Mouse (Mus musculus): ENCODE measurements at regions not wholly inside any gene's neighbourhood (a gene's known extent, or its start where the extent isn't known, plus 50 kb on each side); places are given as distances from the start of the nearest gene placed in this dataset.
A peak's percentile ranks its signal among the peaks of the same experiment; 100 is the strongest.

DNA sequence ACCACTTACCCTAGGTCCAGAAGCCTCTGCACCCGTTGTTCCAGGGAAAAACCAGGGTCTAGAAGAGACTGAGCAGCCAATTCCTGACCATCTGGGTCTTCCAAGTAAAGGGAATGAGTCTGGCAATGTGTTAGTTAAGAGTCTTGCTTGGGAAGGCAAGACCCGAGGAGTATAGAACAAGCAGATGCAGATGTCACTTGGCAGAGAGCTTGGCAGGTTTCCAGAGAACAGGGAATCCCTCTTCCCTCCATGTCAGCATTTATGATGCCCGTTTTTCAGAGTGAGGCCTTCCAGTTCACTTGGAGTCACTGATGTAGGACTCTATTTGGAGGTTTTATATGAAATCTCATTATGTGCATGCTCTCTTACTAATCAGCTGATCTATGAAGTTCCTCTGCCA is 231.1 kb downstream of the Bcl2 start:
- no peak for DNase-seq

DNA sequence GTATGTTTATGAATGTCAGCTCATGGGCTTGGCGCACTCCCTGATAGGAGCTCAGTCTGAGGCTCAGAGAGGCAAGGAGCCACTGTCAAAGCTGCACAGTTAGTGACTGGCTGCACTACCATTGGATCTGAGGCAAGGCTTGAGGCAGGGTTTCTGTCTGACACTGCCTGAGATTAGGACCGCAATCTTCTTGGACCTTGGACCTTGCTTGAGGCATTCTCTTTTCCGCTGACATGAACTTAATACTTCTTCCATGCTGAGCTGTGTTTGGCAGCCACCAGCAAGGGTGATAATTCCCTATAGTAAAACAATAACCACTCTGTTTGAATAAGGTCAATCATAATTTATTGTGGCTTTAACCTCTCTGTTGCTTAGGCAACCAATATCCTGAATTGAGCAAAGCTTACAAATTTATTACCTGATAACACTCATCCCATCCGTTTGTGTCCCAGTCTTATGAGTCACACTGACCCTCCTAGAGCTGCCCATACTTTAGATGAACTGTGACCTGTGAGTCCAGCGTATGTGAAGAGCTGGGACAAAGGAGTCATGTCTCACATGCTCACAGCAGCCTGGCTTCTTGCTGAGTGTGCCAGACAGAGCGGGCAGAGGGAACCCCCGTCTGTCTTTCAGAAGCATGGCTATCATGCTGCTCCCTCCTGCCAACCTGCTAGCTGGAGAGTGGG is 236.3 kb downstream of the Bcl2 start:
- DNase-seq, result peak; percentile 77

DNA sequence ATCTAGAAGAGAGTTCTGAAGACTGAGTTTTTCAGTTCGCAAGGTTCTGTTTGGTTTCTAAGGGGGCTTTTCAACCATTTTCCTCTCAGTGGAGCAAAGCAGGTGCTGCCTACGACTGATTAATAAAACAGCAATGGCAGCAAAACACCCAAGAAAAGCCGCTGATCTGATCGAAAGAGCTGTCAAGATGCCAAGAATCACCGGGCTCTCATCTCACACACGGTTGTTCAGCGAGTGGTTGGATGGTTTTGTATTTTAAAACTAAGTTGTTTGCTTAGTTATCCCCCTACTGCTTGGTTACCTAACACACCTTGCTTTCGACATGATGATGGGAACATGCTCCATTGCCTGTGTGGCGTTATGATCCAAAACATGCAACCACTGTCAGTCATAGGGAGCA is 246.1 kb downstream of the Bcl2 start:
- DNase-seq, result no peak

- DNase-seq, result no peak
These were observed 247.4 kb downstream of the Bcl2 start for GRCm38 (mm10) chr1:106466644-106467043.

DNA sequence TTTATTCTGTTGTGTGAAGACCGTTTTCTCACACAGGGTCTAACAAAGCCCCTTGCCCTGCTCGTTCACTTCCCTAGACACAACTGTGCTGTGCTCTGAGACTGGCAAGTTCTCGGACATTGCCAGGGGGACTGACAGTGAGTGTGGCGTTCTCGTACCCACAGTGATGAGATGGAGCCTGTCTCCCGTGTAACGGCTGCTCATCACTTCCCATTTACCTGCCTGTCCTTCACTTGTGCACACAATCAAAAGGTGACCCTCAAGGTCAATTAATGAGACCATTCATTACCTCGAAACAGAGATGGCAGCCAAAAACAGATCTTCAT is 248.1 kb downstream of the Bcl2 start:
- DNase-seq, result no peak

DNA sequence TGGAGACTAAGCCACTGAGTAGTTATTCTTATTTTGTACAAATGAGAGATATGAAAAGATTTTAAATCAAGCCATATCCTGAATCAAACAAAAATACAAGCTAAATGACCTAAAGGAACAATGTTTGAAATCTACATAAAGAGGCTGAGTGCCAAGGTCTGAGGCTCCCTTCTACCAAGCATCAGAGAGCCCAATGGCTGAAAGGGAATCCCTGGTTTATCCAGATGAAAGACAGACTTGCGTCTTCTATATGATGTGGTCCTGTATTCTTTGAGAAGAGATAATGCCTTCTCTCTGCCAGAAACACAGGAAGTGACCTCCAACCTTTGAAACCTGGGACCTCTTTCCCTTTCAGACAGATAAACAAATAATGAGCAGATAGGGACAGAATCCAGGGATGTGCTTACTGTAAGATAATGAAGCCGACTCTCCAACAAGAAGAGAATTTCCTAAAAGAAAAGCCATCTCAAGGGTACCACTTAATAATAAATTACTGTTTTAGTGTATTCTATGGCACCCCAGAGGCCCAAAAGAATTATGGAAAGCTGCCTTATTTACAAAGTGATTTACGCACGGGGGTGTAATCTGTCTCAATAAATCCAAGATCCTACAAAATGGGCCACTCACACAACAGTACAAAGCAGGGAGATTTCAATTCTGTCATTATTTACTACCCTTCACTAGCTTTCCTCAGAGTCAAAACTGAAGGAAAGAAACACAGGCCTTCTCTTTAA is 248.7 kb downstream of the Bcl2 start:
- DNase-seq, result no peak

DNA sequence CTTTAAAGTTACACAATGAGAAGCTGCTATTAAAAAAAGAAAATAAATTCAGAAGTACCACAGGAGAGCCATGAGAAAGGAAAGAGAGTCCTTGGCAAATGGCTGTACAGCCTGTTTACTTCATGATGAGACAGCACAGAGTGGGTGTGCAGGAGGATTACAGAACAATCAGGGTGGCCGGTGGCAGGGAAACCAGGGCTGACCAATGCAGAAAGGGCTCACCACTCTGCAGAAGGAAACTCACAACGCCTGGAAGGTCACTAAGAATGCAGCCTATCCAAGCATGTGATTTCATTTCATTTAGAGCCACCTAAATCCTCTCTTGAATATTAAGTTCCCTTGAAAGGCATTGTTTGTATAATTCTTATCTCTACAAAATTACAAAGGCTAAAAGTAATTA is 249.3 kb downstream of the Bcl2 start:
- no peak for DNase-seq

DNA sequence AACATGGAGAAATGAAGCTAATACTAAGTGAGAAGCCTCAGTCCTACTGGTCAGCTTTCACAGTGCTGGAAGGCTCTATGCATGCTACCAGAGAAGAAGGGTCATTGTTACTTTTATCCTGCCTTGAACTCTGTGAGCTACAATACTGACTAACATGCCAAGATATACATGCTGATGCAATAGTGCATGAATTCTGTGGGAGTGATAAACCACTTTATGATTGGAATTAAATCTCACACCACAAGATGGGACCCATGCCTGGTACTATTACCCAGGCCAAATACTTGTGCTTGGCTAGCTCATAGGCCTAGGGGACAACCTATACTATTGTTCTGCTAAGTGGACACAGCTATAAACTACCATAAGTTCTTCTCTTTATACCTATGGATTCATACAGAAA is 251.5 kb downstream of the Bcl2 start:
- no peak for DNase-seq

DNA sequence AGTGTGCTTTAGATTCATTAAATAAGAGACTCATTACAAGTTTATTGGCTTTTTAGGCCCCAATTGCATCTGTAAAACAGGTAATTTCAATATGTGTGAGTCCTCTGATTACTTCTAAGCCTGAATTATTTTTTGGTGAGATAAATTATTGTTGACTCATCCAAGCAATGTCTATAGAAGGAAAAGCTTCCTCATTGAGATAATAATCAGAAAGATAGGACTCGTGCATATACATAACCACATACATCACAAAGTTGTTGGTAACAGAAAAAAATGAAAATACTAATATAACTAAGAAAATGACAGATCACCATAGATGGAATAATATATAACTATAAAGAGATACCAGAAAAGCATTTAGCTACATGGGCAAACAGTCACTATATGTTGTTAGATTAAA is 252.0 kb downstream of the Bcl2 start:
- no peak for DNase-seq

DNA sequence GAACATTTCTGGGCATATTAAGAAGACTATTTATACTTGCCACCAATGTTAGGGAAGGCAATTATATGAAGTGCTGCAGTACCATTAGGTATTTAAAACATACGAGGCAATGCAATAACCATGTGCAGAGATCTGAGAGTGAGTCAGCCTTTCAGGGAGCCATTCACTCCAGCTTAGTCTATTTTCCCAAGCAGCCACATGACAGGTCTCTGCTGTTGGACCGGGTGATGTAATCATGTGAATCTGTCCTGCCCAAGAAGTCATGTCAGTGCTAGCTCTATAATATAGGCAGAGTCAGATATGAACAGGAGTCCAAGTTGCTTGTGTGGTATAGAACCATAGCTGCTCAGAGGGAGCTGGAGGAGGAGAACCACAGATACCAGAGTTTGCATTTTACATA is 253.1 kb downstream of the Bcl2 start:
- DNase-seq, result no peak

GRCm38 (mm10) chr1:106449795-106450194 is 264.3 kb downstream of the Bcl2 start:
- DNase-seq, result no peak

Data from kidney, adult 9 months (tissue).